In genomic region chr11:100714534-100714915, GRCm38 (mm10) we compare ENCODE assay signal across 1 mouse cellular context.
TF ChIP-seq lines count a peak whose summit lies in the region.

No protein-coding gene starts in this region.

TF ChIP-seq in C2C12, 6 proteins besides CTCF, POLR2A, EP300 and RAD21:
- TF ChIP-seq USF1 (IDR thresholded peaks at IDR 0.05; ENCODE audit: low read depth): no peak
- no peak for TF ChIP-seq FOSL1 (IDR thresholded peaks at IDR 0.05; ENCODE audit: insufficient read depth, low read length, poor library complexity, severe bottlenecking)
- TF ChIP-seq MYOG (IDR thresholded peaks at IDR 0.05; ENCODE audit: control insufficient read depth, extremely low read depth, insufficient read length): no peak
- no peak for TF ChIP-seq CEBPB (IDR thresholded peaks at IDR 0.05; ENCODE audit: low read depth)
- no peak for TF ChIP-seq MAX (IDR thresholded peaks at IDR 0.05)
- TF ChIP-seq MYOD1 (IDR thresholded peaks at IDR 0.05; ENCODE audit: control insufficient read depth, insufficient read length, low read depth): no peak
